Mouse (Mus musculus) urinary bladder, postnatal 10 days (tissue): ENCODE results near the gene Ddx56.
"Not testable (repeated sequence)": the region's sequence is repeated elsewhere in the genome, so short reads cannot be mapped to it uniquely, and the experiment has no call there.

Experiments used
- DNase-seq: peaks from one replicate; pipeline ENCODE4 v3.0.0; 2022; ENCODE audit warnings: low spot score

The Ddx56 gene

GRCm38 (mm10) chr11:6261434-6262082, 6.0 kb downstream of the Ddx56 start:
- no peak for DNase-seq

- no peak for DNase-seq
These were observed 8.2 kb downstream of the Ddx56 start for GRCm38 (mm10) chr11:6259413-6259812.

GRCm38 (mm10) chr11:6256490-6257072, 11.0 kb downstream of the Ddx56 start:
- no peak for DNase-seq

GRCm38 (mm10) chr11:6254602-6255001, 13.0 kb downstream of the Ddx56 start:
- not testable (repeated sequence) for DNase-seq

- DNase-seq, result no peak
These were observed 14.7 kb downstream of the Ddx56 start for GRCm38 (mm10) chr11:6252824-6253223.

- DNase-seq, result no peak
These were observed 15.3 kb downstream of the Ddx56 start for GRCm38 (mm10) chr11:6252248-6252647.

GRCm38 (mm10) chr11:6244707-6245106, 22.9 kb downstream of the Ddx56 start:
- no peak for DNase-seq

- no peak for DNase-seq
These were observed 34.5 kb downstream of the Ddx56 start for GRCm38 (mm10) chr11:6233025-6233424.

GRCm38 (mm10) chr11:6230012-6230411, 37.6 kb downstream of the Ddx56 start, which contains the start of gene Npc1l1:
Npc1l1 (minus strand) TSS chr11:6230143.
- no peak for DNase-seq

- no peak for DNase-seq
These were observed 42.9 kb downstream of the Ddx56 start for GRCm38 (mm10) chr11:6224541-6225229.

GRCm38 (mm10) chr11:6222187-6222586, 45.4 kb downstream of the Ddx56 start:
- DNase-seq, result no peak

GRCm38 (mm10) chr11:6219967-6220366, 47.6 kb downstream of the Ddx56 start:
- no peak for DNase-seq

GRCm38 (mm10) chr11:6218189-6218896, 49.2 kb downstream of the Ddx56 start:
- no peak for DNase-seq

- DNase-seq, result no peak
These were observed 50.7 kb downstream of the Ddx56 start for GRCm38 (mm10) chr11:6216834-6217233.
